Comparison of ENCODE assay signal across 24 mouse cellular contexts in genomic region chr10:120954318-120954717, GRCm38 (mm10). TPM values are rescaled to one million over a fixed set of nuclear protein-coding genes. Genes with fewer than 3 reads are reported as not detected.
"Had no signal": no experiment of that assay in that cellular context is flagged by ENCODE, and none has a peak within 500 bp of the region (broad histone marks: within the 10 kb centered on the region; RNA-seq: fewer than 3 reads in every experiment).

No protein-coding gene starts in this region.

- H3K9ac ChIP-seq: limb, embryonic 13.5 days; liver, embryonic 12.5 days; liver, embryonic 15.5 days; lung, embryonic 15.5 days; midbrain, embryonic 13.5 days; stomach, embryonic 15.5 days had no signal

- H3K27ac ChIP-seq: layer of hippocampus, adult 2 months; limb, embryonic 10.5 days; limb, embryonic 13.5 days; liver, embryonic 12.5 days; liver, embryonic 15.5 days; lung, embryonic 15.5 days; midbrain, embryonic 10.5 days; midbrain, embryonic 13.5 days; stomach, embryonic 15.5 days had no signal

- ATAC-seq: liver, embryonic 12.5 days; midbrain, embryonic 13.5 days; midbrain, embryonic 16.5 days had no signal

- H3K27me3 ChIP-seq: limb, embryonic 13.5 days; liver, embryonic 12.5 days; liver, embryonic 15.5 days; lung, embryonic 15.5 days; megakaryocyte, embryonic 14.5 days; midbrain, embryonic 13.5 days; stomach, embryonic 15.5 days had no signal

- H3K4me2 ChIP-seq: limb, embryonic 13.5 days; liver, embryonic 12.5 days; liver, embryonic 15.5 days; lung, embryonic 15.5 days; midbrain, embryonic 13.5 days; stomach, embryonic 15.5 days had no signal

- H3K9me3 ChIP-seq: limb, embryonic 10.5 days; limb, embryonic 13.5 days; liver, embryonic 12.5 days; liver, embryonic 15.5 days; lung, embryonic 15.5 days; megakaryocyte, embryonic 14.5 days; midbrain, embryonic 10.5 days; midbrain, embryonic 13.5 days; stomach, embryonic 15.5 days had no signal

- H3K4me3 ChIP-seq: layer of hippocampus, adult 2 months; limb, embryonic 10.5 days; limb, embryonic 13.5 days; liver, embryonic 12.5 days; liver, embryonic 15.5 days; lung, embryonic 15.5 days; megakaryocyte, embryonic 14.5 days; midbrain, embryonic 10.5 days; midbrain, embryonic 13.5 days; myocyte; stomach, embryonic 15.5 days had no signal

- H3K36me3 ChIP-seq: lung, embryonic 15.5 days; midbrain, embryonic 10.5 days; stomach, embryonic 15.5 days had no signal

- DNase-seq: kidney, adult 8-10 months; kidney, postnatal 25 days; layer of hippocampus, adult 9-11 months; liver; lung, adult 18-20 months; lung, postnatal 10 days; lung, postnatal 36 days; right cerebral cortex, adult 18-20 months; right cerebral cortex, postnatal 14 days; right cerebral cortex, postnatal 4 days; thymus, postnatal 25 days had no signal

RNA-seq across cellular contexts. Expression of gene Msrb3, which starts 55.4 kb away (rescaled TPM):
- total RNA-seq: monocyte, adult 5-6 weeks had no signal
